Mouse (Mus musculus) spleen, adult 2 months (tissue): Measurements from ENCODE around the gene Sh3d21.

ENCODE experiments used
- CTCF ChIP-seq: fragments of 200-500 bp; IDR thresholded peaks from 2 replicates; pipeline ENCODE4 v1.5.1; 2011; ENCODE audit warnings: mild to moderate bottlenecking, inconsistent platforms; ENCODE audit not compliant: insufficient read depth, insufficient read length, insufficient replicate concordance; ENCODE audit errors: extremely low read depth
- POLR2A ChIP-seq: fragments of 200-500 bp; IDR thresholded peaks from 2 replicates; pipeline ENCODE4 v1.6.1; 2011; ENCODE audit warnings: low read depth, low read length, inconsistent platforms

DNA sequence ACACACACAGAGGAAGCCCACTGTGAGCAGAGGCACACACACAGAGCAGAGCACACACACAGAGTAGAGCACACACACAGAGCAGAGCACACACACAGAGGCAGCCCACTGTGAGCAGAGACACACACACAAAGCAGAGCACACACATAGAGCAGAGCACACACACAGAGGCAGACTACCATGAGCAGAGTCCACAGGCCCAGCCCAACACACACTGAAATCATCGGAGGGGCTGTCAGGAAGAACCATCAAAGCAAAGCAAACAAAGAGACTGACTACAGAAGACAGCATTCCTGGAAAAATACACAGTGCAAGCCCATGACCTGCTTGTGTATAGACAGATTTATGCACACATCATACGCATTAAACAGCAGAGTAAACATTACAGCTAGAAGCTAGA, 7.4 kb downstream of the Sh3d21 start:
- no peak for TF ChIP-seq CTCF
- TF ChIP-seq POLR2A, result no peak
